Mouse (Mus musculus) embryonic facial prominence, embryonic 14.5 days (tissue): Measurements from ENCODE around the gene Arl8a. TPM values are rescaled to one million over a fixed set of nuclear protein-coding genes. Genes with fewer than 3 reads are reported as not detected.
A peak's percentile ranks its signal among the peaks of the same experiment; 100 is the strongest.
"Not testable (repeated sequence)": the region's sequence is repeated elsewhere in the genome, so short reads cannot be mapped to it uniquely, and the experiment has no call there.

Source experiments
- ATAC-seq: fragments of 200-750 bp; cut with Nextera tagmentation; 2 replicates; pipeline ENCODE4 v1.8.0; 2017; ENCODE audit warnings: low read depth, moderate number of reproducible peaks, moderate TSS enrichment
- DNase-seq: peaks from one replicate; pipeline ENCODE4 v3.0.0-alpha.2; 2015; ENCODE audit warnings: low spot score
- H3K27ac ChIP-seq: fragments of 300-500 bp; sonication (generic); replicated peaks from 2 replicates; pipeline ENCODE4 v1.5.1; 2014; ENCODE audit warnings: low read depth, mild to moderate bottlenecking, low read length, moderate library complexity
- H3K27me3 ChIP-seq: fragments of 300-500 bp; sonication (generic); replicated peaks from 2 replicates; pipeline ENCODE4 v1.6.1; 2014; ENCODE audit warnings: low read length; ENCODE audit not compliant: control insufficient read depth, insufficient read depth
- H3K36me3 ChIP-seq: fragments of 300-500 bp; sonication (generic); 2 replicates; pipeline ENCODE4 v1.6.1; 2014; ENCODE audit warnings: low read length, mixed read lengths; ENCODE audit not compliant: control insufficient read depth, insufficient read depth
- H3K4me1 ChIP-seq: fragments of 300-500 bp; sonication (generic); 2 replicates; pipeline ENCODE4 v1.6.1; 2014; ENCODE audit warnings: antibody characterized with exemption, low read length; ENCODE audit not compliant: control insufficient read depth, insufficient read depth
- H3K4me2 ChIP-seq: fragments of 300-500 bp; sonication (generic); 2 replicates; pipeline ENCODE4 v1.6.1; 2014; ENCODE audit warnings: low read depth, mild to moderate bottlenecking, low read length, moderate library complexity, mixed read lengths
- H3K4me3 ChIP-seq: fragments of 300-500 bp; sonication (generic); 2 replicates; pipeline ENCODE4 v1.5.1; 2014; ENCODE audit warnings: low read depth, mild to moderate bottlenecking, low read length
- H3K9ac ChIP-seq: fragments of 300-500 bp; sonication (generic); 2 replicates; pipeline ENCODE4 v1.6.1; 2014; ENCODE audit warnings: low read depth, mild to moderate bottlenecking, low read length, moderate library complexity, mixed read lengths
- H3K9me3 ChIP-seq: fragments of 300-500 bp; sonication (generic); 2 replicates; pipeline ENCODE4 v1.6.1; 2016; ENCODE audit warnings: low read length; ENCODE audit not compliant: control insufficient read depth
- WGBS: fragments of 180-500 bp; shearing (Covaris S2); extraction: QIAGEN DNeasy Blood & Tissue Kit; methylation state at CpG from one replicate; pipeline ENCODE4 v1.1.7; 2014; 5-methylcytosine and 5-hydroxymethylcytosine counted together
- polyA plus RNA-seq: library from polyadenylated mRNA; unstranded; fragments of >200 nt; fragmentation: Nextera tagmentation; extraction: Ambion mirVana; gene quantifications from 2 replicates; pipeline ENCODE4 v1.2.1, GENCODE M21; 2014

The Arl8a gene
- polyA plus RNA-seq, 1 experiment from 2014 or later = 74.7 TPM

GRCm38 (mm10) chr1:135111271-135111670 is 35.4 kb upstream of the Arl8a start:
- 39% methylated on average over 4 of the region's 5 CpGs for WGBS
- H3K9ac ChIP-seq, H3K9me3 ChIP-seq, DNase-seq, H3K4me1 ChIP-seq, H3K4me2 ChIP-seq, H3K27ac ChIP-seq, H3K36me3 ChIP-seq, H3K4me3 ChIP-seq, H3K27me3 ChIP-seq, ATAC-seq: not testable (repeated sequence)

- no peak for DNase-seq
- no peak overlapping the region for H3K4me3 ChIP-seq
- no peak overlapping the region for H3K9ac ChIP-seq
- H3K36me3 ChIP-seq = no peaks in the 10 kb centered on the region
- 0 out of 2 replicates have a peak, but pooled peaks have one; percentile 30 for ATAC-seq
- no peaks in the 10 kb centered on the region for H3K4me1 ChIP-seq
- no peaks in the 10 kb centered on the region for H3K9me3 ChIP-seq
- H3K27me3 ChIP-seq = no peaks in the 10 kb centered on the region
- WGBS = 11% methylated on average over 8 of the region's 8 CpGs
- no peak overlapping the region for H3K27ac ChIP-seq
- no peak overlapping the region for H3K4me2 ChIP-seq
These were observed 34.0 kb upstream of the Arl8a start for GRCm38 (mm10) chr1:135112661-135113060.

- Histone ChIP-seq H3K4me2 (no peak overlapping the region), H3K27ac (no peak overlapping the region), H3K9ac (no peak overlapping the region), H3K4me1 (peaks cover 30% of the 10 kb centered on the region), H3K27me3 (no peaks in the 10 kb centered on the region), H3K4me3 (no peak overlapping the region), H3K36me3 (no peaks in the 10 kb centered on the region), H3K9me3 (no peaks in the 10 kb centered on the region)
- DNase-seq = no peak
- ATAC-seq = no peak
- WGBS = 88% methylated on average over 8 of the region's 8 CpGs
These were observed 21.9 kb upstream of the Arl8a start for GRCm38 (mm10) chr1:135124573-135125363.

GRCm38 (mm10) chr1:135125990-135126389 is 20.6 kb upstream of the Arl8a start:
- ATAC-seq = no peak; the same call in 1 of the 2 replicates
- peak overlapping the region; percentile 52 for H3K9ac ChIP-seq
- no peaks in the 10 kb centered on the region for H3K9me3 ChIP-seq
- whole genome bisulfite sequencing = 34% methylated on average over 8 of the region's 8 CpGs
- H3K27ac ChIP-seq = peak overlapping the region; percentile 88
- H3K4me3 ChIP-seq = peak overlapping the region; percentile 13
- H3K36me3 ChIP-seq = no peaks in the 10 kb centered on the region
- H3K27me3 ChIP-seq = no peaks in the 10 kb centered on the region
- H3K4me1 ChIP-seq = peaks cover 33% of the 10 kb centered on the region
- DNase-seq = peak; percentile 71
- H3K4me2 ChIP-seq = peak overlapping the region; percentile 44

GRCm38 (mm10) chr1:135126443-135127027 is 20.1 kb upstream of the Arl8a start:
- ATAC-seq (peak; percentile 36; the same call in 1 of the 2 replicates), DNase-seq (peak; percentile 83)
- H3K36me3 ChIP-seq = no peaks in the 10 kb centered on the region
- H3K4me1 ChIP-seq = peaks cover 38% of the 10 kb centered on the region
- H3K4me2 ChIP-seq = peak overlapping the region; percentile 44
- 10% methylated on average over 4 of the region's 4 CpGs for WGBS
- H3K27me3 ChIP-seq = no peaks in the 10 kb centered on the region
- H3K4me3 ChIP-seq = peak overlapping the region; percentile 13
- H3K27ac ChIP-seq = peak overlapping the region; percentile 88
- H3K9me3 ChIP-seq = no peaks in the 10 kb centered on the region
- peak overlapping the region; percentile 52 for H3K9ac ChIP-seq

GRCm38 (mm10) chr1:135128011-135128441 is 18.6 kb upstream of the Arl8a start:
- Histone ChIP-seq H3K9ac (peak overlapping the region; percentile 37), H3K4me3 (peak overlapping the region; percentile 12), H3K4me1 (peaks cover 39% of the 10 kb centered on the region), H3K36me3 (no peaks in the 10 kb centered on the region), H3K27ac (peak overlapping the region; percentile 88), H3K9me3 (no peaks in the 10 kb centered on the region), H3K27me3 (no peaks in the 10 kb centered on the region), H3K4me2 (peak overlapping the region; percentile 44)
- 23% methylated on average over 5 of the region's 6 CpGs for WGBS
- peak; percentile 89 for DNase-seq
- peak; percentile 82 for ATAC-seq

- Histone ChIP-seq H3K36me3 (no peaks in the 10 kb centered on the region), H3K27me3 (no peaks in the 10 kb centered on the region), H3K9me3 (no peaks in the 10 kb centered on the region), H3K27ac (peak overlapping the region; percentile 88), H3K4me1 (peaks cover 39% of the 10 kb centered on the region), H3K4me3 (no peak overlapping the region), H3K4me2 (peak overlapping the region; percentile 29; the same call in 1 of the 2 replicates), H3K9ac (no peak overlapping the region)
- peak; percentile 34 for DNase-seq
- ATAC-seq = no peak
- 26% methylated on average over 9 of the region's 9 CpGs for WGBS
These were observed 17.6 kb upstream of the Arl8a start for GRCm38 (mm10) chr1:135128986-135129385.

GRCm38 (mm10) chr1:135129543-135130183 is 17.0 kb upstream of the Arl8a start:
- Histone ChIP-seq H3K36me3 (no peaks in the 10 kb centered on the region), H3K27ac (peak overlapping the region; percentile 88; the same call in 1 of the 2 replicates), H3K4me2 (no peak overlapping the region), H3K4me3 (no peak overlapping the region), H3K9me3 (no peaks in the 10 kb centered on the region), H3K9ac (no peak overlapping the region), H3K27me3 (no peaks in the 10 kb centered on the region), H3K4me1 (peaks cover 39% of the 10 kb centered on the region)
- 62% methylated on average over 9 of the region's 9 CpGs for WGBS
- DNase-seq = no peak
- no peak for ATAC-seq
